Mouse (Mus musculus): ENCODE measurements at regions not wholly inside any gene's neighbourhood (a gene's known extent, or its start where the extent isn't known, plus 50 kb on each side); places are given as distances from the start of the nearest gene placed in this dataset.

DNA sequence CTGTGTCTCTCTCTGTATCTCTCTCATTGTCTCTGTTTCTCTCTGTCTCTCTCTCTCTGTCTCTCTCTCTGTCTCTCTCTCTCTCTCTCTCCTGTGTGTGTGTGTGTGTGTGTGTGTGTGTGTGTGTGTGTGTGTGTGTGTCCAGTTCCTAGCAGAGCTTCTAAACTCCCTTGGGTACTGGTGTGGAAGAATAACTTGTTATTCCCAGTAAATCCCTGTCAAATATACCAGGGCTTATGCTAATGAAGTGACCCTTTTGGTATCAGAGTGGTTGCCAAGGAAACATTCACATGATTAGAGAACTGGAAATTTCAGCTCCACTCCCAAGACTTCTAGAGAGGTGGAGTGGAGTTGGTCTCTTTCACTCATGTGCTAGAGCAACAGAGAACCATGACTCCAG, 78.9 kb upstream of the Gm34302 start:
- DNase-seq (ENCODE audit: extremely low read depth), result no peak
- H3K4me1 ChIP-seq (ENCODE audit: control insufficient read depth in 1 of 2, insufficient read depth in 2 of 2), result no peaks in the 10 kb centered on the region
- no peak overlapping the region for H3K9ac ChIP-seq (ENCODE audit: insufficient read depth, low read depth)
- TF ChIP-seq TBP (conservative IDR thresholded peaks at IDR 0.05; ENCODE audit: low read depth, low read length), result no peak
- TF ChIP-seq GABPA (IDR thresholded peaks at IDR 0.05; ENCODE audit: insufficient replicate concordance, low read depth, low read length), result no peak
- TF ChIP-seq JUN (IDR thresholded peaks at IDR 0.05; ENCODE audit: insufficient read depth, low read depth, low read length), result no peak
- no peak for TF ChIP-seq JUND (conservative IDR thresholded peaks at IDR 0.05; ENCODE audit: low read depth, low read length)
- no peak for TF ChIP-seq CHD2 (IDR thresholded peaks at IDR 0.05; ENCODE audit: low read length)
- H3K79me2 ChIP-seq (replicated peaks; ENCODE audit: control insufficient read depth, extremely low read depth, insufficient read depth, poor library complexity, severe bottlenecking), result no peaks in the 10 kb centered on the region
- H3K36me3 ChIP-seq (replicated peaks in 1 of 2; ENCODE audit: control insufficient read depth in 1 of 2, insufficient read depth in 1 of 2, low read length in 1 of 2), result no peaks in the 10 kb centered on the region
- no peaks in the 10 kb centered on the region for H3K27me3 ChIP-seq (replicated peaks)
- no peak overlapping the region for H3K4me3 ChIP-seq (replicated peaks in 1 of 3; ENCODE audit: low read depth in 2 of 3, low read length in 2 of 3, poor library complexity in 1 of 3)
- dilution Hi-C loops (cut with MboI; ENCODE audit: extremely low pct_ligation_motif_present, extremely low pct_unique_long_range_greater_than_20kb, low sequenced_read_pairs), result no loop called here
- H3K9me3 ChIP-seq (replicated peaks; ENCODE audit: low read length), result no peaks in the 10 kb centered on the region
- in situ Hi-C loops (cut with MboI; ENCODE audit: low pct_ligation_motif_present, low pct_unique_long_range_greater_than_20kb, low sequenced_read_pairs), result no loop called here
- H3K27ac ChIP-seq (ENCODE audit: insufficient read depth, low read depth), result no peak overlapping the region
- H3K4me2 ChIP-seq (ENCODE audit: insufficient read depth, low read depth, poor library complexity, severe bottlenecking), result no peak overlapping the region

DNA sequence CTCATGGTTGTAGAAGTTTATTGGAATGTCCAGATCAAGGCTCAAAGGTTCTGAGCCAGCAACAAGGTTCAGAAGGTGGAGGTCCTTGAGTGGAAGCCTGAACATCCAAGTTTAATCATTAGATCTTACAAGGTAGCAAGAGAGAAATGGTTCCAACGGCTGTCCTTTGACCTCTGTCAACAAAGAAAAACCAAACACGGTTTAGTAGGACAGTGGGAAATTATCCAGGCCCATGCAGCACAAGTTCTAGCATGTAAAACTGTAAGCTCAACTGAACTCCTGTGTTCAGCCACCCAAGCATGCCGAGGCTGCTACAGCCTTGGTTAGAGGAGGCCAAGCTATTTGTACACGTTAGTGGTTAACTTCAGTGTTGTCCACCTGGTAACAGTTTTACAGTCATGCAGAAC, 77.1 kb upstream of the Gm34302 start:
- Histone ChIP-seq H3K36me3 (replicated peaks in 1 of 2; ENCODE audit: control insufficient read depth in 1 of 2, insufficient read depth in 1 of 2, low read length in 1 of 2) (no peaks in the 10 kb centered on the region), H3K4me3 (replicated peaks in 1 of 3; ENCODE audit: low read depth in 2 of 3, low read length in 2 of 3, poor library complexity in 1 of 3) (no peak overlapping the region), H3K9ac (ENCODE audit: insufficient read depth, low read depth) (no peak overlapping the region), H3K79me2 (replicated peaks; ENCODE audit: control insufficient read depth, extremely low read depth, insufficient read depth, poor library complexity, severe bottlenecking) (no peaks in the 10 kb centered on the region), H3K9me3 (replicated peaks; ENCODE audit: low read length) (no peaks in the 10 kb centered on the region), H3K27me3 (replicated peaks) (no peaks in the 10 kb centered on the region), H3K4me1 (ENCODE audit: control insufficient read depth in 1 of 2, insufficient read depth in 2 of 2) (no peaks in the 10 kb centered on the region), H3K27ac (ENCODE audit: insufficient read depth, low read depth) (no peak overlapping the region), H3K4me2 (ENCODE audit: insufficient read depth, low read depth, poor library complexity, severe bottlenecking) (no peak overlapping the region)
- no peak for DNase-seq (ENCODE audit: extremely low read depth)
- in situ Hi-C loops (cut with MboI; ENCODE audit: low pct_ligation_motif_present, low pct_unique_long_range_greater_than_20kb, low sequenced_read_pairs), result no loop called here
- dilution Hi-C loops (cut with MboI; ENCODE audit: extremely low pct_ligation_motif_present, extremely low pct_unique_long_range_greater_than_20kb, low sequenced_read_pairs), result no loop called here
- TF ChIP-seq CHD2 (IDR thresholded peaks at IDR 0.05; ENCODE audit: low read length) (no peak), RCOR1 (conservative IDR thresholded peaks at IDR 0.05; ENCODE audit: low read depth, low read length) (no peak), ETS1 (conservative IDR thresholded peaks at IDR 0.05; ENCODE audit: low read depth, low read length) (no peak), TBP (conservative IDR thresholded peaks at IDR 0.05; ENCODE audit: low read depth, low read length) (no peak), MXI1 (IDR thresholded peaks at IDR 0.05; ENCODE audit: low read depth, low read length) (no peak), POLR2A (IDR thresholded peaks at IDR 0.05; ENCODE audit: low read depth, low read length) (no peak), MAFK (IDR thresholded peaks at IDR 0.05; ENCODE audit: insufficient replicate concordance, low read length) (no peak), MAZ (IDR thresholded peaks at IDR 0.05; ENCODE audit: low read depth, low read length) (no peak), ZC3H11A (IDR thresholded peaks at IDR 0.05; ENCODE audit: low read depth, low read length) (no peak), RAD21 (IDR thresholded peaks at IDR 0.05; ENCODE audit: low read depth, low read length) (no peak), USF1 (IDR thresholded peaks at IDR 0.05; ENCODE audit: low read depth, low read length) (no peak), ZMIZ1 (IDR thresholded peaks at IDR 0.05; ENCODE audit: low read depth, low read length) (no peak), TCF12 (IDR thresholded peaks at IDR 0.05; ENCODE audit: low read depth, low read length) (no peak), POLR2AphosphoS2 (IDR thresholded peaks at IDR 0.05; ENCODE audit: low read depth, low read length) (no peak), BHLHE40 (IDR thresholded peaks at IDR 0.05; ENCODE audit: low read depth, low read length) (no peak), SIN3A (IDR thresholded peaks at IDR 0.05; ENCODE audit: low read length) (no peak)

Measured in CH12.LX (cell line).